Mouse (Mus musculus): ENCODE measurements at regions not wholly inside any gene's neighbourhood (a gene's known extent, or its start where the extent isn't known, plus 50 kb on each side); places are given as distances from the start of the nearest gene placed in this dataset.

GRCm38 (mm10) chr2:30717566-30718328 is 85.7 kb downstream of the 1700001O22Rik start:
- DNase-seq (ENCODE audit: low spot score), result no peak

- peak; percentile 72 for DNase-seq (ENCODE audit: low spot score)
These were observed 86.6 kb downstream of the 1700001O22Rik start for GRCm38 (mm10) chr2:30716580-30717565.

DNA sequence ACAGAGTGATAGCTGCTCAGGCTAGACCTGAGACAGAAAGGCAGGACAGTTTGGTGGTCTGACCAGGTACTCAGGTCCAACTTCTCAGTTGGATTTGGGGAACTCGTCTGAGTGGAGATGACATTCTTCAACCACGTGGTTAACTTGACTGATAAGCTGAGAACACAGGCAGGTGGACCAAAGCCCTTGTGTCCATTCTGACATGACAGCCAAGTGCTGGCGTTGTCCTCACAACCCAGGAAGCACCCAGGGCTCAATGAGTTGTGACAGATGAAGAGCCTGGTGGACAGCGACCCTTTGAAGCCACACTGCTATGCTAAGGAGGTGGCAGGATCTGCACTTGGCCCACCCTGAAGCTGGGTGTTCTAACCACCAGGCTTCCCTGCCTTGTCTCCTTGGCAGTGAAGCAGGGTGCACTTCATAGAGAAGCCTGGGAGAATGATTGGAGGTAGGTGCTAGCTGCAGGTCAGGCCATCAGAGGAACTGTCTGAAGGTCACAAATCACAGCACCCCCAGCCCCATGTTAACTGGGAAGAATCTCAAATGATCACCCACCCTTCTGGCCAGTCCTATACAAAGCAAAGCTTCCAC is 87.6 kb downstream of the 1700001O22Rik start:
- no peak for DNase-seq (ENCODE audit: low spot score)

- peak; percentile 67 for DNase-seq (ENCODE audit: low spot score)
These were observed 89.9 kb downstream of the 1700001O22Rik start for GRCm38 (mm10) chr2:30713535-30713934.

DNA sequence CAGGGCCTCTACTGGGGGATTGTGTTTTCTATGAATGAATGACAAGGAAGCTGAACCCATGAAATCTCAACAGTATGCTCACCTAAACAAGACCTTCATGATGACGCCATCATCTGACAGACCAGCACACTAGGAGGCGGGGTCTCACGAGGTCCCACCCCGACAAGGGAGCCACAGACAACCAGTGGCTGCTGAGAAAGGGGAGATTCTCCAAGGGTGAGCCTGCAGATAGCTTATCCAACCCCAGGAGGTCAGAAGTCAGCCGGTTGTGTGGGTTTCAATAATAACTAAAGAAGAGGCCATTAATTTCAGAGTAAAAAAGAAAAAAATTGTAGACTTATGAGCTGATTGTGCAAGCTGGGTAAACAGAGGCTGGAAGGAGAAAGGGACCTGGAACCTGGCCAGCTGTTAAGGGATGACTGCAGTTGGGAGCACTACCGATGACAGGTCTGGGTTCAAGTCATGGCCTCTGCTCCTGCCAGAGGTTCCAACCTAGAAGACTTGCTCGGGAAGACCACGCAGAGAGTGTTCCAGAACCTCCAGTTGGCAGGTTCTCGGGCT is 90.5 kb downstream of the 1700001O22Rik start:
- DNase-seq (ENCODE audit: low spot score), result no peak

- peak; percentile 94 for DNase-seq (ENCODE audit: low spot score)
These were observed 91.5 kb downstream of the 1700001O22Rik start for GRCm38 (mm10) chr2:30711853-30712498.

DNA sequence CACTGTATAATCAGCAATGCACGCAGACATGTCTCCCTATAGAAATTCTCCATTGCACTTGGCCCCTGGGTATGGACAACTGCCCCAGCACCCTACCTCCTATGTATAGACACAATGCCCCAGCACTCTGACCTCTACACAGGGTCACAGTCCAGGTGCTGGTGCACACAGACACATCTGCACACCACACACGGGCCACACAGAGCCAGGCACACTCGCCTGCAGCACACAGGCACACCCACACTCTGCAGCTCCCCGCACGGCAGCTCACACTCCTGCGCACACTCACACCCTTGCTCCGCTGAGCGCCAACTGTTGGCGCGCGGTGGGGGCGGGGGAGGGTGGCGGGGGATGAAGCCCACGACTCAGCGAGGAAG is 92.0 kb downstream of the 1700001O22Rik start:
- DNase-seq (ENCODE audit: low spot score), result no peak

GRCm38 (mm10) chr2:30710895-30711294 is 92.6 kb downstream of the 1700001O22Rik start:
- no peak for DNase-seq (ENCODE audit: low spot score)

GRCm38 (mm10) chr2:30709386-30709884 is 94.0 kb downstream of the 1700001O22Rik start:
- no peak for DNase-seq (ENCODE audit: low spot score)

DNA sequence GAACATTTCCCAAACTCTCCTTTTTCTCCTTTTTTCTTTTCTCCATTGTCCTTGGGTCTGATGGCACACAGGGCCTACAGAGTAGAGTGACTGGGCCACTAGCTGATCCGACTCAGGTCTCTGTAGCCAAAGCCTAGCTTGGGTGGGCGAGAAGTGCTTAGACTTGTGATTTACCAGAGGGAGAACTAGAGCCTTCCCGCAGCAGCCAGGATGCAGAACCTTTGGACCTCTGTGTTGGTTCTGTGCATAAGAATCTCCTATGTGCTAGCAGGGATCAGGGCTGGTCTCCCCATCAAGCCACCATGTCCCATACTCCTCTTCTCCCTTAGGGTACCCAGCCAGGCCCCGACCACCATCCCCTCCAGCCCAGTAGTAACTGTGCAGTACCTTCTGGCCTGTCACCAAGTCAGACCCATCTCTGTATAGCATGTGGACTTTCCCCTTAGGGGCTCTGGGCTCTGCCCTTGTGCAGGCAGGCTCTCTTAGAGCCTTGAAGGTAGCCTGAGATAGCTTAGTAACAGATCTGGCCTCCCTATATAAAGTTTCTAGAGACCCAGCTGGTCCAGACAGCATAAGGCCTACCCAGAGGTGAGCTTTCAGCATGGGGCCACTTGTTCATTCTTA is 94.6 kb downstream of the 1700001O22Rik start:
- DNase-seq (ENCODE audit: low spot score), result no peak

DNA sequence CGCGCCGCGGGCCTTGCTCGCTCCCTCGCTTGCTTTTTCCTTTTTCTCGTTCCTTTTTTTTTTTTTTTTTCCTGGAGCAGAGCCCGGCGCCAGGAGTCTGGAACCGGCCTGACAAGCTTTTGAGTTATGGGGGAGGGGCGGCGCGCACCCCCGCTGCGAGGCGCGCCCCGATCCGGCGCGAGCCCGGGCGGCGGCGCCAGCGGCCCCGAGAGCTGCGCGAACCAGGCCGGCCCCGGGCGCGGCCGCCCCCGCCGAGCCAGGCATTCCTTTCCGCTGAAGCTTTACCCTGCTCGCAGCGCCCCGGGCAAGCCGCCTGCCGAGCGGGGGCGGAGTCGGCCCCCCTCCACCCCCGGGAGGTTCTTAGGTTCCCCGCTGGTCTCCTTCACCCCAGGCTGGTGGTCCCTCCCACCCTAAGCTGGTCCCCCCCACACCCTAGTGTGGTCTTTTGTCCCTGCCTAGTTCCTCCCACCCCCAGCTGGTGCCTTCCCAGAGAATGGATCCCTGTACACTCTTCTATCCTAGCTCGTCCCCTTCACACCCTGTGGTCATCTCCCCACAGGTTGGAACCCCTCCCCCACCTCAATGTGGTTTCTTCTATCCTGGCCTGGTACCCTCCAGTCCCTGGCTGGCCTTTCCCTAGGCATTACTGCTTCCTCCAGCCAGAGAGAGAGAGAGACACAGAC is 95.3 kb downstream of the 1700001O22Rik start:
- peak; percentile 87 for DNase-seq (ENCODE audit: low spot score)

DNA sequence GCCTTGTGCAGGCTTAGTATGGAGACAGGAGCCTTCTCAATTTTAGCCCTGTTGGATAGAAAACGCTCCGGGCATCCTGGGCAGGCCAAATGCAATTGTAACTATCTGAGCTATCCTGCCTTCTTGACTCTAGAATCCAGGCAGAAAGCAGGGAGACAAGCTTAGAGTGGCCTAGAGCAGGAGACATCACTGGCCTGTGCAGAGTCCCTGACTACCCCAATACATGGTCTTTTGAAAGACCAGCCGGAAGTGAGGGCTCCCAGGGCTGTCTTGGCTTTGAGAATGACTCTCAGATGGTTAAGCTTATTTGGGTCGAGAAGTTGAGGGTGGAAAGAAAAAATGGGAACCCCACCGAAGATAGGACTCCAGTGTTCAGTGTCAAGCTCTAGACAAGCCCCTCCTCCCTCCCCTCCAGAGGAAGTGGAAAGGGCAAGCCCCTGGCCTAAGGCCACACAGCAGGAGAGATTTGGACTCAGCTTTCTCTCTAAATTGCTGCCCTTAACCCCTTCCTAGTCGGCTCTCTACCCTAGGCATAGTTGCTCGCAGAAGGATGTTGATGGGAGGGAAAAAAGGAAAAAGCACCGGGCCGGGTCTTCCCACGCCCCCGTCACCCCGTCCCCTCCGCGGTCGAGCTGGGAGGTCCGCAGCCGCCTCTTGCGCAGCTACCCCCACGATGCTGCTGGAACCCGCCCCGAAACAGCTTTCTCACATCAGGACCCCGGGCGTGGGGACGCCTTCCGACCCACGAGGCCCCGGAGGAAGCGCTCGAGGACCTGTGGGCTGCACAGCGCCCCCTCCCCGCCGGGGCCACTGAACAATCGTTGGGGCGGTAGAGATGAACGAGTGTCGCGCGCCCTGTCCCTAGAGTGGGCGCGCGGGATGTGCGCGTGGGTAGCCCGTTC is 96.1 kb downstream of the 1700001O22Rik start:
- peak; percentile 79 for DNase-seq (ENCODE audit: low spot score)

- DNase-seq (ENCODE audit: low spot score), result no peak
These were observed 97.4 kb downstream of the 1700001O22Rik start for GRCm38 (mm10) chr2:30706036-30706435.

- no peak for DNase-seq (ENCODE audit: low spot score)
These were observed 100.2 kb downstream of the 1700001O22Rik start for GRCm38 (mm10) chr2:30703308-30703707.

- no peak for DNase-seq (ENCODE audit: low spot score)
These were observed 100.8 kb downstream of the 1700001O22Rik start for GRCm38 (mm10) chr2:30702711-30703110.

GRCm38 (mm10) chr2:30700890-30701289 is 102.6 kb downstream of the 1700001O22Rik start:
- DNase-seq (ENCODE audit: low spot score), result no peak

- DNase-seq (ENCODE audit: low spot score), result no peak
These were observed 103.0 kb downstream of the 1700001O22Rik start for GRCm38 (mm10) chr2:30700471-30700870.

DNA sequence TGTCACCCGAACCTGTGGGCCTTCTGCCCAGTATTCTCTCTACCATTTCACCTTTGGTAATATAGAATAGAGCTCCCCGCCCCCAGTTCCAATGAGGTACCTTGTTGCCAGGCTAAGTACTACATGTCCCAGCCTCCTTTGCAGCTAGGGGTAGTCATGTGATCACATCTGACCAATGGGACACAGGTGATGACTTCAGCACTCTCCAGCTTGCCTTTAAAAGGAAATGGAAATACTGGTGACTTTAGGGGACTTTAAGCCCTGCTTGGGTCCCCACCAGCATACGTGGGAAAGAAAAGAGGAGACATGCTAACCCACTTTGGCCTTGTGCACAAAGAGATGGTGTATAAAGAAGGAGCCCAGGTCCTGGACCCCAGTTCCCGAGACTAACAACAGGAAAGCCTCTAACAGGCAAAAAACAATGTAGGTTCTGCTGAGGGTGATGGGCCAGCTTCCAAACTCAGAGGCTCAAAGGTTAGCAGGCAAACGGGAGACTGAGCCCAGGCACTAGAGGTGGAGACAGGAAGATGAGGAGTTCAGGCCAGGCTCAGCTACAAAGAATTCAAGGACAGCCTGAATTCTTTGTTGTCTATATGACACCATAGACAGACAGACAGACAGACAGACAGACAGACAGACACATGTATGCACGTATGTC is 103.5 kb downstream of the 1700001O22Rik start:
- peak; percentile 93 for DNase-seq (ENCODE audit: low spot score)

All from lung, postnatal 25 days (tissue).